Mouse (Mus musculus) thymus, postnatal 25 days (tissue): ENCODE measurements around the gene Hand2.
A peak's percentile ranks its signal among the peaks of the same experiment; 100 is the strongest.

Experiments used
- DNase-seq: peaks from one replicate; pipeline ENCODE4 v3.0.0; 2022

Hand2 gene

GRCm38 (mm10) chr8:57343731-57344315, 23.0 kb downstream of the Hand2 start:
- DNase-seq = no peak

GRCm38 (mm10) chr8:57344956-57345870, 24.4 kb downstream of the Hand2 start:
- no peak for DNase-seq

GRCm38 (mm10) chr8:57346371-57346770, 25.6 kb downstream of the Hand2 start:
- DNase-seq = no peak

- no peak for DNase-seq
Measured at GRCm38 (mm10) chr8:57347141-57347540, 26.4 kb downstream of the Hand2 start.

GRCm38 (mm10) chr8:57348251-57348650, 27.5 kb downstream of the Hand2 start:
- no peak for DNase-seq

GRCm38 (mm10) chr8:57348866-57349520, 28.2 kb downstream of the Hand2 start:
- no peak for DNase-seq

GRCm38 (mm10) chr8:57351861-57352260, 31.1 kb downstream of the Hand2 start:
- no peak for DNase-seq

- DNase-seq = peak; percentile 2
Measured at GRCm38 (mm10) chr8:57353346-57354305, 32.8 kb downstream of the Hand2 start.

- no peak for DNase-seq
Measured at GRCm38 (mm10) chr8:57354876-57355275, 34.1 kb downstream of the Hand2 start.

GRCm38 (mm10) chr8:57356529-57357325, 35.9 kb downstream of the Hand2 start:
- DNase-seq = no peak

GRCm38 (mm10) chr8:57360493-57360892, 39.7 kb downstream of the Hand2 start:
- DNase-seq = no peak

- DNase-seq = no peak
Measured at GRCm38 (mm10) chr8:57361003-57361805, 40.4 kb downstream of the Hand2 start.

- DNase-seq = no peak
Measured at GRCm38 (mm10) chr8:57362881-57363280, 42.1 kb downstream of the Hand2 start.

GRCm38 (mm10) chr8:57374044-57374443, 53.3 kb downstream of the Hand2 start:
- no peak for DNase-seq
